Mouse (Mus musculus) bone marrow macrophage, adult 2 months (primary cell): Measurements from ENCODE around the gene Cntn4. TPM values are rescaled to one million over a fixed set of nuclear protein-coding genes. Genes with fewer than 3 reads are reported as not detected.

ENCODE experiments used
- H3K27ac ChIP-seq: 2 replicates; pipeline ENCODE4 v1.5.1; 2012; ENCODE audit warnings: low read depth, low read length; ENCODE audit not compliant: insufficient read depth
- H3K4me1 ChIP-seq: 2 replicates; pipeline ENCODE4 v1.6.1; 2012; ENCODE audit warnings: low read length; ENCODE audit not compliant: control insufficient read depth, insufficient read depth
- H3K4me3 ChIP-seq: 2 replicates; pipeline ENCODE4 v1.5.1; 2012; ENCODE audit warnings: mild to moderate bottlenecking, low read length, moderate library complexity; ENCODE audit not compliant: insufficient read depth
- CTCF ChIP-seq: IDR thresholded peaks from 2 replicates; pipeline ENCODE4 v1.5.1; 2012; ENCODE audit warnings: low read depth, mild to moderate bottlenecking, low read length, moderate library complexity
- POLR2A ChIP-seq: IDR thresholded peaks from 2 replicates; pipeline ENCODE4 v1.6.1; 2012; ENCODE audit warnings: mild to moderate bottlenecking, low read depth, low read length, borderline replicate concordance
- polyA plus RNA-seq: library from polyadenylated mRNA; stranded (reverse); fragments of >200 nt; gene quantifications from 2 replicates; pipeline ENCODE4 v1.2.4, GENCODE M21; 2012; ENCODE audit not compliant: missing spikeins, insufficient read depth, insufficient read length

Cntn4 gene
- polyA plus RNA-seq, 1 experiment: not detected

DNA sequence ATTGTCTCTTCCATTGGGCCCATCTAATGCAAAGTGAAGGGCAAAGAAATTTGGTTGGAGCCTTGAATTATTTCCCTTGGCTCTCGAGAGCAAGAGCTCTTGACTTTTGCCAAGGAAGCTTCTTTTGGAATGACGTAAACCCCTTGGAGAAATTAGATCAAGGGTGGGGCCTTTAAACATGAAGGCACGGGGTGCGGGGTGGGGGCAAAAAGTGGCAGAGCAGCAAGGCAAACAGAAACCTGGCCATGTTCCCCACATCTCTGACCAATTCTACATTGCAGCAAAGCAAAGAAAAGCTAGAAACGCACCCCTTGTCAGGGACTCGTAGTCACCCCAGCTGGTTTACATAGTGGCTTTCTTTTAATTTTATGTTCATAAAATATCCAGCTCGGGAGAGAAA, 887.9 kb downstream of the Cntn4 start:
- Histone ChIP-seq H3K27ac (no peak overlapping the region), H3K4me1 (no peaks in the 10 kb centered on the region), H3K4me3 (no peak overlapping the region)
- TF ChIP-seq POLR2A (no peak), CTCF (no peak)

- Histone ChIP-seq H3K4me3 (no peak overlapping the region), H3K4me1 (no peaks in the 10 kb centered on the region), H3K27ac (no peak overlapping the region)
- TF ChIP-seq CTCF (no peak), POLR2A (no peak)
Measured at GRCm38 (mm10) chr6:106565769-106566459, 888.5 kb downstream of the Cntn4 start.

- TF ChIP-seq POLR2A: no peak
- no peak for TF ChIP-seq CTCF
- H3K4me1 ChIP-seq: no peaks in the 10 kb centered on the region
- no peak overlapping the region for H3K4me3 ChIP-seq
- no peak overlapping the region for H3K27ac ChIP-seq
Measured at GRCm38 (mm10) chr6:106566929-106567621, 889.6 kb downstream of the Cntn4 start.

DNA sequence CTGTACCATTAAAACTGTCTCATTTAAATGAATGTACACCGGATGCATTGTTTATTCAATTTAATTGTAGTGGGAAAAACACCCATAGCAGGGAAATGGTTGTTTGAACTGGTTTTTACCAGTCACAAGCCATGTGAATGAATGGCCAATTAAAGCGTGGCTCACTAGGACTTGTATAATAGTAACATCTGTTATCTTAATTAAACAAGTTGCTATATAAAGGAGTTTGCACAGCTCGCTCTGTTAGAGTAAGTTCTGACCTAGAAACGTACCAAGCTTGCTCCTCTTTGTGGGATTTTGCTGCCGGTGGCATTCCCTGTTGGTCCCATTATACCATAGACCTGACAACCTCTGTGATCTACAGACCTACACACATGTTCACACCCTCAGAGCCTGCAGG, 902.7 kb downstream of the Cntn4 start:
- TF ChIP-seq POLR2A (no peak), CTCF (no peak)
- Histone ChIP-seq H3K4me1 (no peaks in the 10 kb centered on the region), H3K4me3 (no peak overlapping the region), H3K27ac (no peak overlapping the region)

- H3K27ac ChIP-seq: no peak overlapping the region
- TF ChIP-seq POLR2A (no peak), CTCF (no peak)
- no peak overlapping the region for H3K4me3 ChIP-seq
- H3K4me1 ChIP-seq: no peaks in the 10 kb centered on the region
Measured at GRCm38 (mm10) chr6:106593756-106594155, 916.3 kb downstream of the Cntn4 start.

GRCm38 (mm10) chr6:106617081-106617480, 939.6 kb downstream of the Cntn4 start:
- Histone ChIP-seq H3K4me3 (no peak overlapping the region), H3K4me1 (no peaks in the 10 kb centered on the region), H3K27ac (no peak overlapping the region)
- no peak for TF ChIP-seq POLR2A
- no peak for TF ChIP-seq CTCF

DNA sequence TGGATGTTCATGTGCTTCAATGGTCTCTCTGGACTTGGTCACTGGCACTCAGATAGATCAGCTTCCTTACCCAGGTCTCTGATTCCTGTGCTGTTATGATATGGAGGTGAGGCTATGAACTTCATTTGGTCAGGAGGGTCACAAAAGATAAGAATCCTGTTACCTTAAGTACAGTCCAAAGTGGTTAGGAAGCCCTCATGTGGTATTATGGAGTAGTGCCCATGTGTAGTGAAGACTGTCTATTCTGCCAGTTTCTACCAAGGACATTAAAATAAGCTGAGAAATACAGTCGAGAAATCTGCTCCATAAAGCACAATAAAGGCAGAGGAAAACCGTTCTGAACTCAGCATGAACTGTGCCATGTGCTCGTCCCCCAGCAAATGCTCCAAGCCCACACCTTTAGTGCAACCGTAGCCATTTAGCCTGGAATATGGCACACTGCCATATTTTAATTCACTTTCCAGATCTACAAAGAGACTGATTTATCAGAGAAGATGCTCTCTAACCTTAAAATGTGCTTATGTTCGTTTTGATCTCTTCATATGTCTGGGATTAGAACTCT, 943.8 kb downstream of the Cntn4 start:
- Histone ChIP-seq H3K27ac (no peak overlapping the region), H3K4me1 (no peaks in the 10 kb centered on the region), H3K4me3 (no peak overlapping the region)
- TF ChIP-seq POLR2A (no peak), CTCF (no peak)

- TF ChIP-seq POLR2A (no peak), CTCF (no peak)
- no peaks in the 10 kb centered on the region for H3K4me1 ChIP-seq
- no peak overlapping the region for H3K27ac ChIP-seq
- no peak overlapping the region for H3K4me3 ChIP-seq
Measured at GRCm38 (mm10) chr6:106643026-106643425, 965.6 kb downstream of the Cntn4 start.

- Histone ChIP-seq H3K27ac (no peak overlapping the region), H3K4me3 (no peak overlapping the region), H3K4me1 (no peaks in the 10 kb centered on the region)
- TF ChIP-seq POLR2A (no peak), CTCF (no peak)
Measured at GRCm38 (mm10) chr6:106645496-106646211, 968.2 kb downstream of the Cntn4 start.

- no peak for TF ChIP-seq POLR2A
- no peak for TF ChIP-seq CTCF
- H3K27ac ChIP-seq: no peak overlapping the region
- H3K4me1 ChIP-seq: no peaks in the 10 kb centered on the region
- H3K4me3 ChIP-seq: no peak overlapping the region
Measured at GRCm38 (mm10) chr6:106646945-106647344, 969.5 kb downstream of the Cntn4 start.
